Mouse (Mus musculus) bone marrow, adult 2 months (tissue): ENCODE results near the gene Gm47289.

Experiments
- CTCF ChIP-seq: fragments of 200-500 bp; IDR thresholded peaks from 2 replicates; pipeline ENCODE4 v1.5.1; 2011; ENCODE audit warnings: low read length, control low read depth; ENCODE audit not compliant: control insufficient read depth, insufficient read depth
- POLR2A ChIP-seq: fragments of 200-500 bp; IDR thresholded peaks from 2 replicates; pipeline ENCODE4 v1.6.1; 2011; ENCODE audit warnings: low read depth, mild to moderate bottlenecking, control low read depth, low read length, borderline replicate concordance; ENCODE audit not compliant: control insufficient read depth

DNA sequence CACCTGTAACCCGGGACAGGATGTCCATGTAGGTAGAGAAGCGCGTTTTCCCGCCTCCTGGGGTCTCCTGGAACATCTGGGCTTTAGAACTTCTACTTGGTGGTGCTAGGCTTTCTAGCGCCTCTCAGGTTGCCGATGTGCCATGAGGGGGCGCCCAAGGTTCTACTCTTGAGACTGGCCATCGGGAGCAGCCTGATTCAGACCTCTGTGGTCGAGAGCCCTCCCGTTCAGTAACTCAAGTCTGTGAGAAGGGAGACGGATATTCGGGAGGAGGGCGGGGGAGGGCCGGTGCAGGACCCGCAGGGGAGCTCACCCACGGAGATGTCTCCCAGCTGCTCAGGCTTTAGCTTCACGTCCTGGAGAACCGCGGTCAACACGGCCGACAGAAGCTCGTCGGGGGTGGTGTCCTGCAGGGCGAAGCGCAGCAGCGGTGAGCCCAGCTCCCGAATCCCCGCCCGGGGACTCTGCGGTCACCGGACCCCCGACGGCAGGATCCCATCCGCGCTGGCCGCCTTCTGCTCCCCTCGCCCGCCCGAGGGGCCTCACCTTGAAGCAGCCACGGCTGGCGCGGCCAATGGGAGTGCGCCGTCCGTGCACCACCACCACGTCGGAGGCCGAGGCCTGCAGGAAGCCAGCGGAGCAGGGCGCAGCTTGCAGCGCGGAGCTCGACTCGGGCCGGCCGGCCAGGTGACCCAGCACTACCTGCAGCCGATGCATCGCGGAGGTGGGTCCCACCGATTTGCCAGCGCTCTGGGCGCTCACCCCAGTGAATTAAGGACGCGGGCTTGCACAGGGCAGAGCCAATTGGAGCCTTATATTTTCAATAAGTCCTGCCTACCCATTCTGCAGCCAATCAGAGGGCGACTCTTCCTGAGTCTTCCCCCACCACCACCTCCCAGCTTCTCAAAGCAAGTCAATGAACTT, 2.4 kb upstream of the Gm47289 start, which contains the start of gene Acaa1b:
- no peak for TF ChIP-seq POLR2A
- peak; percentile 44; the same call in 1 of the 2 replicates for TF ChIP-seq CTCF
